ENCODE assay signal across 20 mouse cellular contexts in the genomic region with DNA sequence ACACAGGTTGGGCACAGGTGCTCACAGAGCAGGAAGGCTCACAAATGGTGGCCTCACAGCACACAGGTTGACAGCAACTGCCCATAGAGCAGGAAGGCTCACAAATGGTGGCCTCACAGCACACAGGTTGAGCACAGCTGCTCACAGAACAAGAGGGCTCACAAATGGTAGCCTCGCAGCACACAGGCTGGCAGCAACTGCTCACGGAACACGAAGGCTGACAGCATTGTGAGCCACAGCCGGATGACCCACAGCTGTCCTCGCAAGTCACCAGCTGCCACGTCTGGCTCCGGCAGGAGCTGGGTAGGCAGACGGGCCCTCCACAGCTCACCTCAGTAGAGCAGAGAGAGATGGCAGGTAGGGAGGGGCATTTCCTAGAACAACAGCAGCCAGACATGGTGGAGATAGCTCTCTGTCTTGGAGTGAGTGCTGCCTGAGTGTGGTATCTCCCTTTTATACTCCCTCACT. TPM values are rescaled to one million over a fixed set of nuclear protein-coding genes. Genes with fewer than 3 reads are reported as not detected.
DNase-seq lines count a peak whose midpoint lies in the region; ATAC-seq lines count a peak whose summit lies in the region.
"Had no signal": no experiment of that assay in that cellular context is flagged by ENCODE, and none has a peak within 500 bp of the region (broad histone marks: within the 10 kb centered on the region; RNA-seq: fewer than 3 reads in every experiment).

A gene (minus strand): TSS at position 418 of the 468 bp plus-strand sequence.

- no peak within 1 kb of the TSS for H3K4me3 ChIP-seq in heart, embryonic 10.5 days
- no peak within 1 kb of the TSS for H3K4me3 ChIP-seq in midbrain, embryonic 16.5 days (ENCODE audit: low read depth, low read length)
- no peak within 1 kb of the TSS for H3K4me3 ChIP-seq in midbrain, embryonic 11.5 days (ENCODE audit: low read depth, low read length)
- H3K4me3 ChIP-seq in kidney, embryonic 14.5 days (ENCODE audit: low read length), result no peak within 1 kb of the TSS
- H3K4me3 ChIP-seq: heart, adult 2 months; kidney, embryonic 15.5 days; left cerebral cortex, adult 2 months; stomach, embryonic 15.5 days had no signal

- no peak within 1 kb of the TSS for H3K4me2 ChIP-seq in midbrain, embryonic 16.5 days (ENCODE audit: low read length)
- H3K4me2 ChIP-seq in midbrain, embryonic 11.5 days, result no peak within 1 kb of the TSS
- no peak within 1 kb of the TSS for H3K4me2 ChIP-seq in kidney, embryonic 14.5 days (replicated peaks; ENCODE audit: low read depth, low read length)
- H3K4me2 ChIP-seq: kidney, embryonic 15.5 days; stomach, embryonic 15.5 days had no signal

- DNase-seq in cerebellum, adult 8-10 months, result peak; percentile 5
- DNase-seq in cerebellum, adult 11-12 months, result no peak
- DNase-seq in heart, embryonic 10.5 days (ENCODE audit: low spot score), result peak; percentile 58
- no peak for DNase-seq in heart, postnatal 10 days
- no peak for DNase-seq in midbrain, embryonic 11.5 days (ENCODE audit: low spot score, missing footprints)
- DNase-seq in adrenal gland, postnatal 10 days, result no peak
- DNase-seq: lung, postnatal 14 days had no signal

- H3K9me3 ChIP-seq in heart, embryonic 10.5 days, result no peaks in the 10 kb centered on the region
- no peaks in the 10 kb centered on the region for H3K9me3 ChIP-seq in midbrain, embryonic 16.5 days (replicated peaks; ENCODE audit: control insufficient read depth, low read length, poor library complexity, severe bottlenecking)
- H3K9me3 ChIP-seq in midbrain, embryonic 11.5 days (ENCODE audit: control insufficient read depth, low read length), result no peaks in the 10 kb centered on the region
- no peaks in the 10 kb centered on the region for H3K9me3 ChIP-seq in kidney, embryonic 14.5 days (ENCODE audit: control insufficient read depth, low read length)
- H3K9me3 ChIP-seq: kidney, embryonic 15.5 days; stomach, embryonic 15.5 days had no signal

- H3K27me3 ChIP-seq in heart, embryonic 10.5 days (ENCODE audit: insufficient read depth, poor library complexity, severe bottlenecking), result peaks cover 13% of the 10 kb centered on the region
- no peaks in the 10 kb centered on the region for H3K27me3 ChIP-seq in midbrain, embryonic 16.5 days (ENCODE audit: control insufficient read depth, insufficient read depth, low read depth, low read length)
- no peaks in the 10 kb centered on the region for H3K27me3 ChIP-seq in midbrain, embryonic 11.5 days (ENCODE audit: control insufficient read depth, insufficient read depth, low read length)
- no peaks in the 10 kb centered on the region; the same call in none of the 2 replicates for H3K27me3 ChIP-seq in kidney, embryonic 14.5 days (ENCODE audit: control insufficient read depth, insufficient read depth, low read length)
- H3K27me3 ChIP-seq: stomach, embryonic 15.5 days had no signal

- whole genome bisulfite sequencing in heart, embryonic 10.5 days, result 80% methylated on average over 8 of the region's 8 CpGs
- WGBS in midbrain, embryonic 16.5 days, result 84% methylated on average over 8 of the region's 8 CpGs
- WGBS in midbrain, embryonic 11.5 days, result 91% methylated on average over 8 of the region's 8 CpGs
- WGBS in kidney, embryonic 14.5 days, result 60% methylated on average over 8 of the region's 8 CpGs

- H3K9ac ChIP-seq in midbrain, embryonic 16.5 days (ENCODE audit: low read depth, low read length), result no peak within 1 kb of the TSS
- H3K9ac ChIP-seq in midbrain, embryonic 11.5 days (ENCODE audit: low read length), result no peak within 1 kb of the TSS
- no peak within 1 kb of the TSS for H3K9ac ChIP-seq in kidney, embryonic 14.5 days (ENCODE audit: low read depth, low read length)
- H3K9ac ChIP-seq: kidney, embryonic 15.5 days; stomach, embryonic 15.5 days had no signal

- intact Hi-C loops in heart, postnatal 10 days (cut with DNase I), result no loop called here

- no peaks in the 10 kb centered on the region for H3K36me3 ChIP-seq in heart, embryonic 10.5 days
- H3K36me3 ChIP-seq in midbrain, embryonic 16.5 days (ENCODE audit: control insufficient read depth, insufficient read depth, low read length), result no peaks in the 10 kb centered on the region
- no peaks in the 10 kb centered on the region for H3K36me3 ChIP-seq in midbrain, embryonic 11.5 days (ENCODE audit: control insufficient read depth, insufficient read depth, low read length)
- no peaks in the 10 kb centered on the region for H3K36me3 ChIP-seq in kidney, embryonic 14.5 days (ENCODE audit: control insufficient read depth, insufficient read depth, low read length)
- H3K36me3 ChIP-seq: kidney, embryonic 15.5 days; stomach, embryonic 15.5 days had no signal

- no peaks in the 10 kb centered on the region for H3K4me1 ChIP-seq in heart, embryonic 10.5 days
- 0 out of 2 replicates have a peak, but pooled peaks cover 4% of the 10 kb centered on the region for H3K4me1 ChIP-seq in midbrain, embryonic 16.5 days (ENCODE audit: control insufficient read depth, insufficient read depth, low read length)
- no peaks in the 10 kb centered on the region for H3K4me1 ChIP-seq in midbrain, embryonic 11.5 days (ENCODE audit: control insufficient read depth, insufficient read depth, low read length)
- no peaks in the 10 kb centered on the region for H3K4me1 ChIP-seq in kidney, embryonic 14.5 days (ENCODE audit: control insufficient read depth, insufficient read depth, low read length)
- H3K4me1 ChIP-seq: kidney, embryonic 15.5 days; stomach, embryonic 15.5 days had no signal

- no peak within 1 kb of the TSS for H3K27ac ChIP-seq in heart, embryonic 10.5 days
- peak within 1 kb of the TSS; percentile 33 for H3K27ac ChIP-seq in midbrain, embryonic 16.5 days (ENCODE audit: low read length)
- H3K27ac ChIP-seq in midbrain, embryonic 11.5 days (ENCODE audit: low read depth, low read length), result no peak within 1 kb of the TSS
- no peak within 1 kb of the TSS for H3K27ac ChIP-seq in kidney, embryonic 14.5 days (ENCODE audit: low read depth, low read length)
- H3K27ac ChIP-seq: heart, adult 2 months; kidney, embryonic 15.5 days; left cerebral cortex, adult 2 months; stomach, embryonic 15.5 days had no signal

- ATAC-seq in midbrain, embryonic 16.5 days, result 0 out of 2 replicates have a peak, but pooled peaks have one; percentile 28
- ATAC-seq in midbrain, embryonic 11.5 days (ENCODE audit: low FRiP score), result no peak
- ATAC-seq in kidney, embryonic 14.5 days (ENCODE audit: low FRiP score, low TSS enrichment), result no peak

RNA-seq across cellular contexts. Expression of the gene that starts here (rescaled TPM):
- polyA plus RNA-seq in heart, embryonic 10.5 days (2016; fragmentation: Nextera tagmentation; extraction: Ambion mirVana), result not detected in 2 replicates
- total RNA-seq in heart, postnatal 10 days (2021), result not detected
- 0.17 TPM in 1 of 2 replicates, not detected in the other for polyA plus RNA-seq in midbrain, embryonic 16.5 days (2015; fragmentation: Nextera tagmentation; extraction: Ambion mirVana)
- polyA plus RNA-seq in midbrain, embryonic 11.5 days (2014; fragmentation: Nextera tagmentation; extraction: Ambion mirVana), result not detected in 2 replicates
- not detected for total RNA-seq in adrenal gland, postnatal 10 days (2021)
- polyA plus RNA-seq in kidney, embryonic 14.5 days (2014; fragmentation: Nextera tagmentation; extraction: Ambion mirVana), result not detected in 2 replicates
- total RNA-seq: heart, adult 2 months; left cerebral cortex, adult 2 months; midbrain, postnatal 0 days; neutrophil, adult 5-6 weeks had no signal
- polyA plus RNA-seq: cortical plate, adult 2 months; heart, adult 2 months; heart, postnatal 0 days; intestine, embryonic 14.5 days; kidney, embryonic 15.5 days; liver, embryonic 16.5 days; midbrain, postnatal 0 days; Patski; stomach, embryonic 15.5 days had no signal

Comparison
In these comparisons a context has a peak if more than half of its experiments do, and no peak if none do; other contexts are left out.
1. Peak in DNase-seq in heart, embryonic 10.5 days; RNA of the gene not detected or under 1 TPM.
2. Peak in ATAC-seq and H3K27ac ChIP-seq in midbrain, embryonic 16.5 days; RNA of the gene not detected or under 1 TPM.